Mouse (Mus musculus): ENCODE measurements at regions not wholly inside any gene's neighbourhood (a gene's known extent, or its start where the extent isn't known, plus 50 kb on each side); places are given as distances from the start of the nearest gene placed in this dataset.

GRCm38 (mm10) chr1:79917426-79918150 lies 56.6 kb upstream of the Serpine2 start:
- no peak for DNase-seq (ENCODE audit: low spot score in 2 of 2)

Data from thymus, postnatal 10 days (tissue).